Mouse (Mus musculus) G1E (cell line): ENCODE results near the gene Mapkapk2. TPM values are rescaled to one million over a fixed set of nuclear protein-coding genes. Genes with fewer than 3 reads are reported as not detected.

Experiments
- ATAC-seq: 2 replicates; pipeline ENCODE4 v1.8.0; 2016; ENCODE audit warnings: mild to moderate bottlenecking; ENCODE audit not compliant: insufficient number of reproducible peaks, poor library complexity, low FRiP score, severe bottlenecking; ENCODE audit errors: extremely low read depth
- DNase-seq: peaks from one replicate; pipeline ENCODE4 v3.0.0; 2012; ENCODE audit warnings: low spot score
- H3K27me3 ChIP-seq: 2 replicates; pipeline ENCODE4 v1.6.1; 2012; ENCODE audit warnings: mild to moderate bottlenecking, low read length, inconsistent platforms; ENCODE audit not compliant: insufficient read depth
- H3K36me3 ChIP-seq: replicated peaks from 2 replicates; pipeline ENCODE3; 2012; ENCODE audit warnings: mild to moderate bottlenecking, inconsistent platforms
- H3K4me1 ChIP-seq: 2 replicates; pipeline ENCODE4 v1.6.1; 2012; ENCODE audit warnings: low read depth, low read length, inconsistent platforms, mixed read lengths; ENCODE audit not compliant: insufficient read depth
- H3K4me3 ChIP-seq: 2 replicates; pipeline ENCODE4 v1.5.1; 2012; ENCODE audit warnings: low read depth, mild to moderate bottlenecking, inconsistent platforms, low read length, moderate library complexity, mixed read lengths
- H3K9me3 ChIP-seq: replicated peaks from 2 replicates; pipeline ENCODE4 v1.6.1; 2012; ENCODE audit warnings: inconsistent platforms
- CTCF ChIP-seq: IDR thresholded peaks from 2 replicates; pipeline ENCODE4 v1.5.1; 2012; ENCODE audit warnings: low read depth, low read length, inconsistent platforms, mixed read lengths
- GATA1 ChIP-seq: IDR thresholded peaks from 2 replicates; pipeline ENCODE4 v1.6.1; 2012; ENCODE audit warnings: borderline replicate concordance, low read length, inconsistent platforms, mixed read lengths
- GATA2 ChIP-seq: IDR thresholded peaks from 2 replicates; pipeline ENCODE4 v1.6.1; 2012; ENCODE audit warnings: low read depth, low read length, inconsistent platforms, borderline replicate concordance
- POLR2AphosphoS5 ChIP-seq: IDR thresholded peaks from 2 replicates; pipeline ENCODE4 v1.6.1; 2012; ENCODE audit warnings: low read depth, low read length, inconsistent platforms; ENCODE audit not compliant: insufficient replicate concordance
- TAL1 ChIP-seq: conservative IDR thresholded peaks from 2 replicates; pipeline ENCODE4 v1.6.1; 2012; ENCODE audit warnings: low read depth, low read length, inconsistent platforms, mixed read lengths
- polyA plus RNA-seq: library from polyadenylated mRNA; stranded (reverse); fragments of >175 nt; gene quantifications from 2 replicates; pipeline ENCODE4 v1.2.3, GENCODE M21; 2012
- total RNA-seq, 2 experiments: library from RNA; stranded (forward) in 1 of 2; stranded (reverse) in 1 of 2; fragments of 200-1000 nt in 1 of 2; fragments of >200 nt in 1 of 2; fragmentation: Nextera tagmentation in 1 of 2; gene quantifications; 2 replicates each; pipeline ENCODE4 v1.2.3; 2014 to 2017

Mapkapk2 gene
- total and polyA plus RNA-seq, 3 experiments, result 53.1 to 93.4 (median 64.3) TPM

GRCm38 (mm10) chr1:131091481-131091880 is 6.1 kb downstream of the Mapkapk2 start:
- TF ChIP-seq POLR2AphosphoS5, result no peak
- TF ChIP-seq CTCF, result no peak
- no peak for TF ChIP-seq GATA2
- no peak for TF ChIP-seq GATA1
- no peak for TF ChIP-seq TAL1
- Histone ChIP-seq H3K36me3 (peaks cover 19% of the 10 kb centered on the region), H3K4me3 (no peak overlapping the region), H3K4me1 (peaks cover 30% of the 10 kb centered on the region), H3K27me3 (peaks cover 6% of the 10 kb centered on the region; the same call in 1 of the 2 replicates), H3K9me3 (no peaks in the 10 kb centered on the region)
- DNase-seq (no peak), ATAC-seq (no peak)

- DNase-seq (no peak), ATAC-seq (no peak)
- no peaks in the 10 kb centered on the region for H3K9me3 ChIP-seq
- H3K4me3 ChIP-seq, result no peak overlapping the region
- H3K36me3 ChIP-seq, result peaks cover 19% of the 10 kb centered on the region
- no peak for TF ChIP-seq TAL1
- no peaks in the 10 kb centered on the region; the same call in 1 of the 2 replicates for H3K27me3 ChIP-seq
- H3K4me1 ChIP-seq, result peaks cover 24% of the 10 kb centered on the region
Measured at GRCm38 (mm10) chr1:131090877-131091276, 6.7 kb downstream of the Mapkapk2 start.

- no peaks in the 10 kb centered on the region; the same call in 1 of the 2 replicates for H3K27me3 ChIP-seq
- H3K9me3 ChIP-seq, result no peaks in the 10 kb centered on the region
- ATAC-seq, result no peak
- no peak for DNase-seq
- H3K36me3 ChIP-seq, result peaks cover 19% of the 10 kb centered on the region
- H3K4me3 ChIP-seq, result no peak overlapping the region
- no peak for TF ChIP-seq CTCF
- TF ChIP-seq GATA2, result no peak
- TF ChIP-seq POLR2AphosphoS5, result no peak
- no peak for TF ChIP-seq TAL1
- no peak for TF ChIP-seq GATA1
- H3K4me1 ChIP-seq, result peaks cover 19% of the 10 kb centered on the region
Measured at GRCm38 (mm10) chr1:131090261-131090660, 7.4 kb downstream of the Mapkapk2 start.

- Histone ChIP-seq H3K9me3 (no peaks in the 10 kb centered on the region), H3K27me3 (no peaks in the 10 kb centered on the region; the same call in 1 of the 2 replicates), H3K36me3 (peaks cover 17% of the 10 kb centered on the region), H3K4me1 (peaks cover 20% of the 10 kb centered on the region), H3K4me3 (no peak overlapping the region)
- ATAC-seq (no peak), DNase-seq (no peak)
- TF ChIP-seq GATA2, result no peak
- no peak for TF ChIP-seq TAL1
- no peak for TF ChIP-seq GATA1
- TF ChIP-seq CTCF, result no peak
- TF ChIP-seq POLR2AphosphoS5, result no peak
Measured at GRCm38 (mm10) chr1:131089525-131090127, 8.0 kb downstream of the Mapkapk2 start.

- no peaks in the 10 kb centered on the region for H3K9me3 ChIP-seq
- peaks cover 2% of the 10 kb centered on the region for H3K27me3 ChIP-seq
- peaks cover 24% of the 10 kb centered on the region for H3K4me1 ChIP-seq
- ATAC-seq (no peak), DNase-seq (no peak)
- TF ChIP-seq POLR2AphosphoS5 (no peak), TAL1 (no peak), CTCF (no peak), GATA1 (no peak), GATA2 (no peak)
- H3K4me3 ChIP-seq, result no peak overlapping the region
- H3K36me3 ChIP-seq, result peaks cover 10% of the 10 kb centered on the region
Measured at GRCm38 (mm10) chr1:131088547-131088946, 9.1 kb downstream of the Mapkapk2 start.

DNA sequence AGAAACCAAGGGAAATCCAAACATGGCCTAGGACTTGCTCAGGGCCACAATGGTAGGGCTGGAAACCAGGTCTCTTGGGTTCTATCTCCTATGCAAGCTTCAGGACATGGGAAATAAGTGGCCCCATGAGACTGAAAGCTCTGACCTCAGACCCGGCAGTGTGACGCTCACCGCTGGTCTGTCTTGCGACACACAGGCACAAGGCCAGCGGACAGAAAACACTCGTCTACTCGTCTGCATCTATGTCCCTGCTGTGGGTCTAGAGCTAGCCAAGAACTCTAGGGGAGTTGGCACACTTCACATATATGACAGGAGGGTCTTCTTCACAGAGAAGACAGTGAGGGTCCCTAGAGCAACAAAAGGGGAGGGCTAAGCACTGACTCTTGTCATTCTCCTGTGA is 10.7 kb downstream of the Mapkapk2 start:
- TF ChIP-seq GATA2 (no peak), GATA1 (no peak), POLR2AphosphoS5 (no peak), TAL1 (no peak), CTCF (no peak)
- Histone ChIP-seq H3K4me1 (peaks cover 24% of the 10 kb centered on the region), H3K36me3 (peaks cover 9% of the 10 kb centered on the region), H3K9me3 (no peaks in the 10 kb centered on the region), H3K27me3 (peaks cover 2% of the 10 kb centered on the region), H3K4me3 (no peak overlapping the region)
- no peak for DNase-seq
- no peak for ATAC-seq

- ATAC-seq (no peak), DNase-seq (no peak)
- Histone ChIP-seq H3K9me3 (no peaks in the 10 kb centered on the region), H3K36me3 (peaks cover 9% of the 10 kb centered on the region), H3K27me3 (peaks cover 2% of the 10 kb centered on the region), H3K4me3 (no peak overlapping the region), H3K4me1 (peaks cover 24% of the 10 kb centered on the region)
- no peak for TF ChIP-seq GATA2
- no peak for TF ChIP-seq TAL1
- TF ChIP-seq POLR2AphosphoS5, result no peak
- no peak for TF ChIP-seq CTCF
- no peak for TF ChIP-seq GATA1
Measured at GRCm38 (mm10) chr1:131085957-131086739, 11.5 kb downstream of the Mapkapk2 start.
